Mouse (Mus musculus): ENCODE measurements at regions not wholly inside any gene's neighbourhood (a gene's known extent, or its start where the extent isn't known, plus 50 kb on each side); places are given as distances from the start of the nearest gene placed in this dataset.

- Histone ChIP-seq H3K9ac (replicated peaks) (no peak overlapping the region), H3K4me3 (ENCODE audit: insufficient read depth in 1 of 2, low read depth in 2 of 2, low read length in 2 of 2) (no peak overlapping the region), H3K36me3 (replicated peaks; ENCODE audit: control insufficient read depth, insufficient read depth, low read depth) (no peaks in the 10 kb centered on the region), H3K4me2 (ENCODE audit: low read depth) (no peak overlapping the region), H3K27me3 (ENCODE audit: control insufficient read depth, insufficient read depth, low read length) (no peaks in the 10 kb centered on the region), H3K27ac (no peak overlapping the region), H3K9me3 (ENCODE audit: control insufficient read depth, low read length) (no peaks in the 10 kb centered on the region), H3K4me1 (replicated peaks; ENCODE audit: control insufficient read depth in 2 of 2, insufficient read depth in 2 of 2, low read length in 1 of 2) (no peaks in the 10 kb centered on the region)
- no peak for TF ChIP-seq EP300 (IDR thresholded peaks at IDR 0.05; ENCODE audit: low read depth)
- no peak for TF ChIP-seq CTCF (IDR thresholded peaks at IDR 0.05; ENCODE audit: low read depth)
- DNase-seq (ENCODE audit: low read depth in 3 of 3, low spot score in 3 of 3), result no peak
- 38% methylated on average over 21 of the region's 21 CpGs for WGBS (ENCODE audit: insufficient replicate concordance)
- no peak for ATAC-seq (ENCODE audit: insufficient read depth)
These were observed 282.2 kb upstream of the Irx2 start for GRCm38 (mm10) chr13:72346207-72346943.

DNA sequence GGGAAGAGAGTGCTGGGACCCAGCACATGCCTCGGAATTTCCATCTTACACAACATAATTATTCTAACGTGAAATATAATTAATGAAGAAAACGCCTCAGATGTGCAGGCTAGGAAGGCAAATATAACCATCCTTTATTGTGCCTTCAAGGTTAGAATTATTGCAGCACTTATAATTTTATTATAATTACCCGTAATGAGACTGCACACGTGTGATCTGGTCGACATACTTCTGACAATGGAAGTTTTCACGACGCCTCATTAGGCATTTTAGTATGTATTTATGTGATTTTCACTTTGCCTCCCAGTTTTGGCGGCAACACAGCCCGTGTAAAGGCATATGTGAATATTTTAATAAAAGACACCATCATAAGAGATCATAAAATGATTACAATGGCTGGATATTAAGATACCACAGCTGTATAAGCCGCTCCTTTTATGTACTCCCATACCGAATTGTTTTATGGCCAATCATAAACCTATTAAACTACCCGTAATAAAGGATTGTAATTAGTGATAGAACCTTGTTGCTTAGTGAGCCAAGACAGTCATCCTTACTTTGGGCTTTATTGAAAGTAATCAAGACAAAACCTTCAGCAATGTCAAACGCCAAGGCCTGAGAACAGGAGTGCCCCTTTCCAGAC lies 281.6 kb upstream of the Irx2 start:
- DNase-seq (ENCODE audit: low read depth in 3 of 3, low spot score in 3 of 3) (no peak), ATAC-seq (ENCODE audit: insufficient read depth) (no peak)
- Histone ChIP-seq H3K9ac (replicated peaks) (no peak overlapping the region), H3K9me3 (ENCODE audit: control insufficient read depth, low read length) (no peaks in the 10 kb centered on the region), H3K27ac (no peak overlapping the region), H3K4me3 (ENCODE audit: insufficient read depth in 1 of 2, low read depth in 2 of 2, low read length in 2 of 2) (no peak overlapping the region), H3K4me1 (replicated peaks; ENCODE audit: control insufficient read depth in 2 of 2, insufficient read depth in 2 of 2, low read length in 1 of 2) (no peaks in the 10 kb centered on the region), H3K4me2 (ENCODE audit: low read depth) (no peak overlapping the region), H3K36me3 (replicated peaks; ENCODE audit: control insufficient read depth, insufficient read depth, low read depth) (no peaks in the 10 kb centered on the region), H3K27me3 (ENCODE audit: control insufficient read depth, insufficient read depth, low read length) (no peaks in the 10 kb centered on the region)
- WGBS (ENCODE audit: insufficient replicate concordance), result 61% methylated on average over 14 of the region's 14 CpGs
- TF ChIP-seq EP300 (IDR thresholded peaks at IDR 0.05; ENCODE audit: low read depth) (no peak), CTCF (IDR thresholded peaks at IDR 0.05; ENCODE audit: low read depth) (no peak)

- Histone ChIP-seq H3K4me3 (ENCODE audit: insufficient read depth in 1 of 2, low read depth in 2 of 2, low read length in 2 of 2) (no peak overlapping the region), H3K4me2 (ENCODE audit: low read depth) (no peak overlapping the region), H3K27ac (no peak overlapping the region), H3K27me3 (ENCODE audit: control insufficient read depth, insufficient read depth, low read length) (no peaks in the 10 kb centered on the region), H3K4me1 (replicated peaks; ENCODE audit: control insufficient read depth in 2 of 2, insufficient read depth in 2 of 2, low read length in 1 of 2) (no peaks in the 10 kb centered on the region), H3K9me3 (ENCODE audit: control insufficient read depth, low read length) (no peaks in the 10 kb centered on the region), H3K36me3 (replicated peaks; ENCODE audit: control insufficient read depth, insufficient read depth, low read depth) (no peaks in the 10 kb centered on the region), H3K9ac (replicated peaks) (no peak overlapping the region)
- ATAC-seq (ENCODE audit: insufficient read depth), result no peak
- DNase-seq (ENCODE audit: low read depth in 3 of 3, low spot score in 3 of 3), result no peak
- TF ChIP-seq EP300 (IDR thresholded peaks at IDR 0.05; ENCODE audit: low read depth) (no peak), CTCF (IDR thresholded peaks at IDR 0.05; ENCODE audit: low read depth) (no peak)
- WGBS (ENCODE audit: insufficient replicate concordance), result 63% methylated on average over 18 of the region's 18 CpGs
These were observed 275.9 kb upstream of the Irx2 start for GRCm38 (mm10) chr13:72352641-72353181.

GRCm38 (mm10) chr13:72355297-72355696 lies 273.3 kb upstream of the Irx2 start:
- Histone ChIP-seq H3K36me3 (replicated peaks; ENCODE audit: control insufficient read depth, insufficient read depth, low read depth) (no peaks in the 10 kb centered on the region), H3K4me2 (ENCODE audit: low read depth) (no peak overlapping the region), H3K27ac (no peak overlapping the region), H3K9ac (replicated peaks) (no peak overlapping the region), H3K27me3 (ENCODE audit: control insufficient read depth, insufficient read depth, low read length) (no peaks in the 10 kb centered on the region), H3K4me3 (ENCODE audit: insufficient read depth in 1 of 2, low read depth in 2 of 2, low read length in 2 of 2) (no peak overlapping the region), H3K9me3 (ENCODE audit: control insufficient read depth, low read length) (no peaks in the 10 kb centered on the region), H3K4me1 (replicated peaks; ENCODE audit: control insufficient read depth in 2 of 2, insufficient read depth in 2 of 2, low read length in 1 of 2) (no peaks in the 10 kb centered on the region)
- DNase-seq (ENCODE audit: low read depth in 3 of 3, low spot score in 3 of 3) (no peak), ATAC-seq (ENCODE audit: insufficient read depth) (no peak)
- WGBS (ENCODE audit: insufficient replicate concordance), result 37% methylated on average over 1 of the region's 1 CpGs
- no peak for TF ChIP-seq CTCF (IDR thresholded peaks at IDR 0.05; ENCODE audit: low read depth)
- TF ChIP-seq EP300 (IDR thresholded peaks at IDR 0.05; ENCODE audit: low read depth), result no peak

GRCm38 (mm10) chr13:72355821-72356220 lies 272.8 kb upstream of the Irx2 start:
- ATAC-seq (ENCODE audit: insufficient read depth), result no peak
- no peaks in the 10 kb centered on the region for H3K4me1 ChIP-seq (replicated peaks; ENCODE audit: control insufficient read depth in 2 of 2, insufficient read depth in 2 of 2, low read length in 1 of 2)
- WGBS (ENCODE audit: insufficient replicate concordance), result 42% methylated on average over 3 of the region's 3 CpGs
- no peak overlapping the region for H3K4me2 ChIP-seq (ENCODE audit: low read depth)
- no peak overlapping the region for H3K4me3 ChIP-seq (ENCODE audit: insufficient read depth in 1 of 2, low read depth in 2 of 2, low read length in 2 of 2)
- H3K36me3 ChIP-seq (replicated peaks; ENCODE audit: control insufficient read depth, insufficient read depth, low read depth), result no peaks in the 10 kb centered on the region
- no peak for TF ChIP-seq CTCF (IDR thresholded peaks at IDR 0.05; ENCODE audit: low read depth)
- TF ChIP-seq EP300 (IDR thresholded peaks at IDR 0.05; ENCODE audit: low read depth), result no peak
- H3K27me3 ChIP-seq (ENCODE audit: control insufficient read depth, insufficient read depth, low read length), result no peaks in the 10 kb centered on the region
- no peak overlapping the region for H3K27ac ChIP-seq
- no peaks in the 10 kb centered on the region for H3K9me3 ChIP-seq (ENCODE audit: control insufficient read depth, low read length)
- H3K9ac ChIP-seq (replicated peaks), result no peak overlapping the region
- no peak for DNase-seq (ENCODE audit: low read depth in 3 of 3, low spot score in 3 of 3)

All from liver, embryonic 14.5 days (tissue).